13 mouse cellular contexts compared by ENCODE assay signal in the genomic region with DNA sequence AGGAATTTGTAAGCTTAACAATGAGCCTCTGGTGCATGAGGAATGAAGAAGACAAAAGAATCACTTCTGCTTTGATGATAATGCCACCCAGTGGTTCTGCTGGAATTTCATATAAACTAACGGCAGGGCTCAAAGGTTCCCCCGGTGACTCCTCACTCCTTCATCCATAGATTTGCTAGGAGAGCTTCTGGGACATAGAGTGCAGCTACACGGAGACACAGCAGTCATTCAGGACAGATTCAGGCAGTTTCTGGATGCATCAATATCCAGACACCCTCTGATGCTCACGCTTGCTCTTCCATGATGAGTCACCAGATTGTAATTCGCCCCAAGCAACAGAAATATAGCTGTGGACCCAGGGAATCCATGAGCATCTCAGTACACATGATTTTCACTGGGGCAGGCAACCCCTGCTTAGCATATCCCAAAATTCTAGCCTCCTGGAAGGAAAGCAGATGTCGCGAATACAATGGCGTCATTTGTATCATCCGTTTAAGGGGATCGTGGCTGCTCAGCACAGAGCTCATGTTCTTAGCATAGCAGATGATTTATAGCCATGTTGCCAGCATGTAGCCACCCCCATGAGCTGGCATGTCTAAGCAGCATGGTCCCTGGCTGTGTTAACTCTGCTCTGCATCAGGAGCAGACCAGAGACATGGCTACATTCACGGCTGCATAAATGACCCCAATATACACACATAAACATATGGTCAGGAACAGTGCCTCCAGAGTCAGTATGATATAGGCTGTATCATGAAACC.
DNase-seq lines count a peak whose midpoint lies in the region; ATAC-seq lines count a peak whose summit lies in the region.
"Had no signal": no experiment of that assay in that cellular context is flagged by ENCODE, and none has a peak within 500 bp of the region (broad histone marks: within the 10 kb centered on the region; RNA-seq: fewer than 3 reads in every experiment).

No protein-coding gene starts in this region.

- 71% methylated on average over 11 of the region's 11 CpGs for WGBS in forebrain, embryonic 14.5 days
- 75% methylated on average over 11 of the region's 11 CpGs for WGBS in forebrain, embryonic 10.5 days

- H3K9ac ChIP-seq in forebrain, embryonic 14.5 days (ENCODE audit: low read length), result no peak overlapping the region
- H3K9ac ChIP-seq: liver, embryonic 12.5 days had no signal

- H3K27me3 ChIP-seq in forebrain, embryonic 14.5 days (replicated peaks; ENCODE audit: control insufficient read depth, insufficient read depth, low read length), result no peaks in the 10 kb centered on the region
- no peaks in the 10 kb centered on the region for H3K27me3 ChIP-seq in forebrain, embryonic 10.5 days (ENCODE audit: poor library complexity, severe bottlenecking)
- H3K27me3 ChIP-seq: liver, embryonic 12.5 days had no signal

- H3K9me3 ChIP-seq in forebrain, embryonic 14.5 days (replicated peaks; ENCODE audit: control insufficient read depth, low read length), result no peaks in the 10 kb centered on the region
- no peaks in the 10 kb centered on the region for H3K9me3 ChIP-seq in forebrain, embryonic 10.5 days
- H3K9me3 ChIP-seq: liver, embryonic 12.5 days had no signal

- ATAC-seq in forebrain, embryonic 14.5 days, result no peak
- no peak for ATAC-seq in cerebellum, adult (ENCODE audit: insufficient number of reproducible peaks, low FRiP score, low TSS enrichment)
- ATAC-seq: CD4-positive, CD25-positive, alpha-beta regulatory T cell, adult 4 months; liver, embryonic 12.5 days had no signal

- 0 out of 2 replicates have a peak, but pooled peaks cover 5% of the 10 kb centered on the region for H3K36me3 ChIP-seq in forebrain, embryonic 14.5 days (ENCODE audit: control insufficient read depth, insufficient read depth, low read length)
- H3K36me3 ChIP-seq in forebrain, embryonic 10.5 days (replicated peaks), result no peaks in the 10 kb centered on the region
- H3K36me3 ChIP-seq: liver, embryonic 12.5 days had no signal

- DNase-seq in forebrain, embryonic 14.5 days (ENCODE audit: low spot score), result peak; percentile 33
- no peak for DNase-seq in forebrain, embryonic 10.5 days (ENCODE audit: extremely low spot score, low spot score)
- peak; percentile 33 to 45 for DNase-seq in layer of hippocampus, adult 8-10 months (ENCODE audit: low spot score in 2 of 2)
- DNase-seq in layer of hippocampus, postnatal 14 days (ENCODE audit: low spot score in 2 of 2), result no peak
- peak; percentile 91 for DNase-seq in Muller cell, postnatal 12 days (ENCODE audit: inconsistent ontology term)
- peak; percentile 31 to 64 for DNase-seq in left cerebral cortex, postnatal 14 days (ENCODE audit: low spot score in 2 of 2)
- no peak for DNase-seq in thymus, postnatal 10 days (ENCODE audit: low spot score in 2 of 2)
- DNase-seq: cerebellum, adult 9-11 months; kidney, postnatal 25 days; thymus, adult 2 months had no signal

- no peak overlapping the region for H3K4me2 ChIP-seq in forebrain, embryonic 14.5 days (ENCODE audit: low read length)
- H3K4me2 ChIP-seq: liver, embryonic 12.5 days had no signal

- no peaks in the 10 kb centered on the region for H3K4me1 ChIP-seq in forebrain, embryonic 14.5 days (ENCODE audit: control insufficient read depth, insufficient read depth, low read length)
- peaks cover 5% of the 10 kb centered on the region; the same call in 1 of the 2 replicates for H3K4me1 ChIP-seq in forebrain, embryonic 10.5 days
- H3K4me1 ChIP-seq: liver, embryonic 12.5 days had no signal

- no peak overlapping the region for H3K27ac ChIP-seq in forebrain, embryonic 14.5 days (ENCODE audit: low read depth, low read length)
- H3K27ac ChIP-seq in forebrain, embryonic 10.5 days, result no peak overlapping the region
- H3K27ac ChIP-seq: liver, embryonic 12.5 days had no signal

- H3K4me3 ChIP-seq in forebrain, embryonic 14.5 days (ENCODE audit: low read depth, low read length), result no peak overlapping the region
- no peak overlapping the region for H3K4me3 ChIP-seq in forebrain, embryonic 10.5 days
- H3K4me3 ChIP-seq: liver, embryonic 12.5 days had no signal

- intact Hi-C loops in left cerebral cortex, postnatal 14 days (cut with DNase I), result no loop called here

Comparison
In these comparisons a context has a peak if more than half of its experiments do, and no peak if none do; other contexts are left out.
1. DNase-seq: peak in forebrain, embryonic 14.5 days (single experiment), layer of hippocampus, adult 8-10 months (2 of 2), Muller cell, postnatal 12 days (single experiment) and left cerebral cortex, postnatal 14 days (2 of 2); none in forebrain, embryonic 10.5 days (single experiment), layer of hippocampus, postnatal 14 days (0 of 2) and thymus, postnatal 10 days (0 of 2).